Mouse (Mus musculus) limb, embryonic 13.5 days (tissue): ENCODE results near the gene Gsto2. TPM values are rescaled to one million over a fixed set of nuclear protein-coding genes. Genes with fewer than 3 reads are reported as not detected.
A peak's percentile ranks its signal among the peaks of the same experiment; 100 is the strongest.

ENCODE experiments used
- ATAC-seq: fragments of 200-750 bp; cut with Nextera tagmentation; 2 replicates; pipeline ENCODE4 v1.8.0; 2017; ENCODE audit warnings: low read depth, moderate number of reproducible peaks, moderate TSS enrichment; ENCODE audit not compliant: low FRiP score
- H3K27ac ChIP-seq: fragments of 300-500 bp; sonication (generic); 2 replicates; pipeline ENCODE4 v1.5.1; 2015; ENCODE audit warnings: inconsistent platforms, mild to moderate bottlenecking, moderate library complexity
- H3K27me3 ChIP-seq: fragments of 300-500 bp; sonication (generic); 2 replicates; pipeline ENCODE4 v1.6.1; 2015; ENCODE audit warnings: mild to moderate bottlenecking, inconsistent platforms
- H3K36me3 ChIP-seq: fragments of 300-500 bp; sonication (generic); 2 replicates; pipeline ENCODE4 v1.6.1; 2015; ENCODE audit warnings: inconsistent platforms, mild to moderate bottlenecking, moderate library complexity
- H3K4me1 ChIP-seq: fragments of 300-500 bp; sonication (generic); 2 replicates; pipeline ENCODE4 v1.6.1; 2015; ENCODE audit warnings: inconsistent platforms
- H3K4me2 ChIP-seq: fragments of 300-500 bp; sonication (generic); replicated peaks from 2 replicates; pipeline ENCODE4 v1.6.1; 2015; ENCODE audit warnings: inconsistent platforms, mild to moderate bottlenecking, moderate library complexity
- H3K4me3 ChIP-seq: fragments of 300-500 bp; sonication (generic); 2 replicates; pipeline ENCODE4 v1.5.1; 2015; ENCODE audit warnings: moderate library complexity, mild to moderate bottlenecking, inconsistent platforms
- H3K9ac ChIP-seq: fragments of 300-500 bp; sonication (generic); 2 replicates; pipeline ENCODE4 v1.6.1; 2015; ENCODE audit warnings: mild to moderate bottlenecking, inconsistent platforms
- H3K9me3 ChIP-seq: fragments of 300-500 bp; sonication (generic); 2 replicates; pipeline ENCODE4 v1.6.1; 2016; ENCODE audit warnings: inconsistent platforms
- WGBS: fragments of 180-500 bp; shearing (Covaris S2); methylation state at CpG from one replicate; pipeline ENCODE4 v1.1.7; 2015; 5-methylcytosine and 5-hydroxymethylcytosine counted together
- polyA plus RNA-seq: library from polyadenylated mRNA; unstranded; fragments of >200 nt; fragmentation: Nextera tagmentation; extraction: Ambion mirVana; gene quantifications from 2 replicates; pipeline ENCODE4 v1.2.1, GENCODE M21; 2015

Gsto2 gene
- polyA plus RNA-seq, 1 experiment from 2014 or later, result 1.7 TPM

DNA sequence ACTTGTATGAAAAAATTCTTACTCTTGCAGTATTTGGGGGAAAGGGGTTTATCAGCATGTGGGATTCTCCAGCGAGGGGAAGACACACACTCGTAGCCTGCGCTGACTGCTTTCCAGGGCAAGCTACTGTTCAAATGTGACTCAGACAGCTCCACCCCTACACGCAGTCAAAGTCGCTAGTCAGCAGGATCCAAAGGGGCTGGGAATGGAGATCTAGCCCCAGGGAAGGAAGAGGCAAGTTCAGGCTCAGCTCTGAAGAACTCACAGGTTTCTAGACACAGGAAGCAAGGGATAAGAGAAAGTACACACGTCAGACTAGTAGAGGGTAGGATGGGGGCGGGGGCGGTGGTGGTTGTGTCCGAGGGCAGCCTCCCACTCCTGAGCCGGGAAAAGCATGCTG lies 35.2 kb downstream of the Gsto2 start:
- H3K4me2 ChIP-seq, result no peak overlapping the region
- H3K4me3 ChIP-seq, result no peak overlapping the region
- no peaks in the 10 kb centered on the region for H3K9me3 ChIP-seq
- peak overlapping the region; percentile 10; the same call in 1 of the 2 replicates for H3K27ac ChIP-seq
- peaks cover 45% of the 10 kb centered on the region for H3K4me1 ChIP-seq
- no peak overlapping the region for H3K9ac ChIP-seq
- H3K27me3 ChIP-seq, result no peaks in the 10 kb centered on the region
- WGBS, result 82% methylated on average over 10 of the region's 10 CpGs
- peaks cover 51% of the 10 kb centered on the region for H3K36me3 ChIP-seq
- ATAC-seq, result no peak

DNA sequence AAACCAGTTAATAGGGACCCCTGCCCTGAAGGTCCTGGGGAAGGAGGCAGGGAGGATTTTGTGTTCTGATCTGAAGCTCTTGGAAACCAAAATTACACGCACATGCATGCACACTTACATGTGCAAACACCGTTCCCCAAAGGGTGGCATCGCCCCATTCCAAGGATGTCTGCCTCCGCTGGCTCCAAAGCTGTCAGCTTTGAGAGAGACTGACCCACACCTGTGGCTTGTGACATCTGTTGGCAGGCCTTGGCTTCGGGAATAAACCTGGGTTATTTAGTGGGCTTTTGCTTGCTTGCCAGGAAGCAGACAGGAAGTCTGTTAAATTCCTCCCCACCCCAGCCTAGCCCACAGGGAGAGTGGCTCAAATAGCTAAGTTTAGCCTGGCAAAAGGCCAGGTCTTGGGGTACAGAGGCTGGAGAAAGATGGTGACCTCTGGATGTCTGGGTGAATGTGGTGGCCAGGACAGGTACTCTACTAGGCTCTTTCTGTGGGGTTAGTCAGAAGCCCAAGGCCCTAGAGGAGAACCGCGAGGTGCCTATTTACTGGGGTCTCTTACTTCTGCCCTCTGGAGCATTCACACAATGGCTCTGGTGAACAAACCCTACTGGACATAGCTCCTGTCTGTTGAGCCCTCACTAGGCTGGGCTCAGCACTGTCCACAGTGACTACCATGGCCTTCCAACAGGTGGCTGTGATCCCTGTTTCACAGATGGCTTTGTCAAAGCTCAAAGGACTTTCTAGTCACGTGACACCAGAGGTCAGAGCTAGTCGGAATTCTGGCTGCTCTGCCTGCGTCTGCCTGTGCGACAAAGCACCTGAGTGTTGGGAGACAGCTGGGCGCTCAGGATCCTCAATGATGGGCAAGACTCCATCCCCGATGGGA lies 37.2 kb downstream of the Gsto2 start:
- peaks cover 37% of the 10 kb centered on the region for H3K36me3 ChIP-seq
- H3K9me3 ChIP-seq, result no peaks in the 10 kb centered on the region
- H3K4me3 ChIP-seq, result no peak overlapping the region
- H3K27me3 ChIP-seq, result no peaks in the 10 kb centered on the region
- H3K27ac ChIP-seq, result peak overlapping the region; percentile 61; the same call in 1 of the 2 replicates
- peak; percentile 24; the same call in 1 of the 2 replicates for ATAC-seq
- H3K9ac ChIP-seq, result no peak overlapping the region
- H3K4me2 ChIP-seq, result peak overlapping the region; percentile 25; the same call in 1 of the 2 replicates
- 39% methylated on average over 13 of the region's 13 CpGs for WGBS
- H3K4me1 ChIP-seq, result peaks cover 47% of the 10 kb centered on the region

GRCm38 (mm10) chr19:47903679-47904078 lies 38.3 kb downstream of the Gsto2 start:
- Histone ChIP-seq H3K9me3 (no peaks in the 10 kb centered on the region), H3K27me3 (no peaks in the 10 kb centered on the region), H3K36me3 (peaks cover 29% of the 10 kb centered on the region), H3K4me1 (peaks cover 53% of the 10 kb centered on the region), H3K9ac (no peak overlapping the region), H3K27ac (no peak overlapping the region), H3K4me2 (no peak overlapping the region), H3K4me3 (no peak overlapping the region)
- ATAC-seq, result no peak
- 54% methylated on average over 4 of the region's 4 CpGs for WGBS

- no peak for ATAC-seq
- H3K9ac ChIP-seq, result no peak overlapping the region
- no peaks in the 10 kb centered on the region for H3K9me3 ChIP-seq
- H3K4me2 ChIP-seq, result no peak overlapping the region
- peaks cover 27% of the 10 kb centered on the region for H3K36me3 ChIP-seq
- H3K27me3 ChIP-seq, result no peaks in the 10 kb centered on the region
- WGBS, result 79% methylated on average over 4 of the region's 4 CpGs
- H3K4me1 ChIP-seq, result peaks cover 67% of the 10 kb centered on the region
- H3K27ac ChIP-seq, result no peak overlapping the region; the same call in 1 of the 2 replicates
- no peak overlapping the region for H3K4me3 ChIP-seq
These were observed 39.7 kb downstream of the Gsto2 start for GRCm38 (mm10) chr19:47905081-47905480.

GRCm38 (mm10) chr19:47905603-47906002 lies 40.3 kb downstream of the Gsto2 start:
- Histone ChIP-seq H3K27me3 (no peaks in the 10 kb centered on the region), H3K4me1 (peaks cover 70% of the 10 kb centered on the region), H3K9me3 (no peaks in the 10 kb centered on the region), H3K4me2 (no peak overlapping the region), H3K9ac (no peak overlapping the region), H3K36me3 (peaks cover 24% of the 10 kb centered on the region), H3K4me3 (no peak overlapping the region), H3K27ac (no peak overlapping the region)
- 85% methylated on average over 5 of the region's 5 CpGs for WGBS
- no peak for ATAC-seq

DNA sequence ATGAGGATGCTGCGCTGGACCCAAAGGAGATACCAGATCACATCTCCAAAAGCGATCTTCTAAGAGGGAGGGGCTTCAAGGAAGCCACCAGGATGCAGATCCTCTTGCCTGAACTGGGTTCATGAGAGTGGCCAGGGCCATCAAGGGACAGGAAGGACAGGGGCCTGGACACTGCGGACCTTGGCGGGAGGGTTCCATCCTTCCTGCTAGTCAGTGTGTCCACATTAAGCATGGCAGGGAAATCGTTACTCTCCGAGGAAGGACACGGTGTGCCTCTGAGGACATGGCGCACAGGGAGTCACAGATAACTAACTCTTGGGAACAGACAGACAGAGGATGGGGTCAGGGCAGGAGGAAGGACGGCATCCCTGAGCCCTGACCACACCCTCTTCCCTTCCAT lies 42.3 kb downstream of the Gsto2 start:
- H3K27ac ChIP-seq, result no peak overlapping the region
- H3K9ac ChIP-seq, result no peak overlapping the region
- no peaks in the 10 kb centered on the region for H3K9me3 ChIP-seq
- no peak for ATAC-seq
- H3K4me2 ChIP-seq, result no peak overlapping the region
- WGBS, result 91% methylated on average over 9 of the region's 9 CpGs
- H3K27me3 ChIP-seq, result no peaks in the 10 kb centered on the region
- peaks cover 63% of the 10 kb centered on the region for H3K4me1 ChIP-seq
- H3K4me3 ChIP-seq, result no peak overlapping the region
- peaks cover 31% of the 10 kb centered on the region for H3K36me3 ChIP-seq

GRCm38 (mm10) chr19:47908961-47909371 lies 43.6 kb downstream of the Gsto2 start:
- ATAC-seq, result peak; percentile 35; the same call in 1 of the 2 replicates
- peaks cover 34% of the 10 kb centered on the region for H3K36me3 ChIP-seq
- H3K9ac ChIP-seq, result peak overlapping the region; percentile 77; the same call in 1 of the 2 replicates
- no peaks in the 10 kb centered on the region for H3K9me3 ChIP-seq
- WGBS, result 19% methylated on average over 6 of the region's 6 CpGs
- H3K27ac ChIP-seq, result peak overlapping the region; percentile 89; the same call in 1 of the 2 replicates
- peak overlapping the region; percentile 38; the same call in 1 of the 2 replicates for H3K4me3 ChIP-seq
- no peaks in the 10 kb centered on the region for H3K27me3 ChIP-seq
- peak overlapping the region; percentile 62 for H3K4me2 ChIP-seq
- H3K4me1 ChIP-seq, result peaks cover 57% of the 10 kb centered on the region

GRCm38 (mm10) chr19:47909387-47910116 lies 44.2 kb downstream of the Gsto2 start:
- Histone ChIP-seq H3K27ac (peak overlapping the region; percentile 89), H3K36me3 (peaks cover 38% of the 10 kb centered on the region), H3K27me3 (no peaks in the 10 kb centered on the region), H3K9me3 (no peaks in the 10 kb centered on the region), H3K4me1 (peaks cover 60% of the 10 kb centered on the region), H3K4me3 (peak overlapping the region; percentile 38), H3K9ac (peak overlapping the region; percentile 77), H3K4me2 (peak overlapping the region; percentile 62)
- WGBS, result 2% methylated on average over 10 of the region's 10 CpGs
- peak; percentile 58; the same call in 1 of the 2 replicates for ATAC-seq

DNA sequence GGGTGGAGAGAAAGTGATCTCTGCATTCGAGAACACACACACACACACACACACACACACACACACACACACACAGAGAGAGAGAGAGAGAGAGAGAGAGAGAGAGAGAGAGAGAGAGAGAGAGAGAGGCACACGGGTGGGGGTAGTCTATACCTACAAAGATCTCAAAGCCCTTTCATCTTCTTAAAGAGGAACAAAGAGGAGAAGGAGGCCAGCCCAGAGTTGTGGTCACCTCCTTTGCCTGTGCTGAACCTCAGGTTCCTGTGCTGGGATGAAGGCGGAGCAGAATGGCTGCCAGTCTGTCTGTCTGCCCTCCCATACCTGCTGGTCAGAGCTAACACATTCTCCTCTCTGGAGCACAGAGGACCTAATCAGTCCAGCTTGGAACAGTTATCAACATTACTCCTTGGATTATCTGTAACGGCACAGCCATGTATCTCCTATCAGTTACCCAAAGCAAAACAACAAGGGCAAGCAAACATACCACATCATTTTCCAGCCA lies 44.8 kb downstream of the Gsto2 start:
- peak overlapping the region; percentile 38 for H3K4me3 ChIP-seq

DNA sequence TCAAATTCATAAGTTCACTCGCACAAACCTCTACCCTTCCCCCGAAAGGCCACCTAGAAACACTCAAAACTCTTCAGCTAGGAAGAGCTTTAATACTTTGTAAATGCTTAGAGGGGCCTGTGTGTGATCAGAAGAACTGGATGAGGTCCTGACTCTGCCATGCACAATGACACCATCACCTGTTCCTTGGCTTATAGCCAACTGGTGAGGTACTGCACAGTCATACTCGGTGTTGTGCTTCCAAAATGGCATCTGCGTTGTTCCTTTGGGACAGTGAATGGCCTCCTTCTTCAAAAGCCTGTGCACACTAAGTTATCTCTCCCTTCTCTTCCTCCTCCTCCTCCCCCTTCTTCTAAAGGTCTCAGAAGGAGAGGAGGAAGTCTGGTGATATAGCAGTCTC lies 45.4 kb downstream of the Gsto2 start:
- Histone ChIP-seq H3K9me3 (no peaks in the 10 kb centered on the region), H3K4me1 (peaks cover 57% of the 10 kb centered on the region), H3K9ac (no peak overlapping the region), H3K4me2 (no peak overlapping the region), H3K4me3 (no peak overlapping the region), H3K36me3 (peaks cover 34% of the 10 kb centered on the region), H3K27ac (peak overlapping the region; percentile 22; the same call in 1 of the 2 replicates), H3K27me3 (no peaks in the 10 kb centered on the region)
- ATAC-seq, result no peak
- WGBS, result 83% methylated on average over 4 of the region's 4 CpGs

More for the DNA sequence above, 44.8 kb downstream of the Gsto2 start:
- Histone ChIP-seq H3K9ac (peak overlapping the region; percentile 77), H3K27me3 (no peaks in the 10 kb centered on the region), H3K4me2 (peak overlapping the region; percentile 62), H3K27ac (peak overlapping the region; percentile 89; the same call in 1 of the 2 replicates), H3K9me3 (no peaks in the 10 kb centered on the region), H3K36me3 (peaks cover 34% of the 10 kb centered on the region), H3K4me1 (peaks cover 58% of the 10 kb centered on the region)
- WGBS, result 39% methylated on average over 4 of the region's 4 CpGs
- no peak for ATAC-seq

DNA sequence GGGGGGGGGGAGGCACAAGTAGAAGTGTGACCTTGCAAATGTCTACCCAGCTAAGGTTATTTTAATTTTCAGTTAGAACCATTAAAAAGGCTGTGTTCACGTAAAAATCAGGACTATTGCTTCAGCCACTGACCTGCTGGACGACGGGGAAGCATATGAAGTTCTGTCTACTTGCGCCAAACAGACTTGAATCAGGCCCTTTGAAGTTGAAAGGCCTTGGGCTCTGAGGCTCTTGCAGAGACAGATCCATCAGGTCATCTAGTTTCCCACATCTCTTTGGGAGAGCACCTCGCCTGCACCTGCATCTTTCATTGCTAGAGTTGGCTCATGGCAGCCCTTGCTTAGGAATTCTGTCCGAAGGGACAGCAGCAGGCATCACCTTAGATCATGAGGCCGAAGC lies 48.0 kb downstream of the Gsto2 start:
- H3K4me1 ChIP-seq, result peaks cover 77% of the 10 kb centered on the region
- H3K9me3 ChIP-seq, result no peaks in the 10 kb centered on the region
- H3K4me3 ChIP-seq, result no peak overlapping the region
- H3K9ac ChIP-seq, result no peak overlapping the region
- WGBS, result 65% methylated on average over 7 of the region's 7 CpGs
- no peak overlapping the region for H3K27ac ChIP-seq
- ATAC-seq, result no peak
- no peak overlapping the region for H3K4me2 ChIP-seq
- H3K27me3 ChIP-seq, result no peaks in the 10 kb centered on the region
- peaks cover 26% of the 10 kb centered on the region for H3K36me3 ChIP-seq

DNA sequence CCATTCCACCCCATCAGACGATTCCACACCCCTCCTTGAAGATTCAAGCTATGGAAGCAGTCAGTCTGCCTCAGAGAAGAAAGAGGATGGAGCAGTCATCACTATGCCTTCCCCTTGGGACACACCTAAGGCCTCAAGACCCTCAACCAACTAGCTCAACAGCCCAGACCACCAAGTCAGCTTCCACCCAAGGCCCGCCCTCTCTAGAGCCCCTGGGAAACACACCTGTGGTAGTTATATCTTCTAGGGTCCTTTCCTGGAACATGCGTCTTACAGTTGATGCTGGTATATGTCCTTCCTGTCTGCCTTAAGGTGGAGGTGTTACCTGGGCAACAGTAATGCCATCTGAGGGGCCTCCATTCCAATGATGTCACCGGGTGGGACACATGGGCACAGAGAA lies 48.9 kb downstream of the Gsto2 start:
- WGBS, result 93% methylated on average over 4 of the region's 4 CpGs
- Histone ChIP-seq H3K27me3 (no peaks in the 10 kb centered on the region), H3K4me2 (no peak overlapping the region), H3K36me3 (peaks cover 26% of the 10 kb centered on the region), H3K4me1 (peaks cover 69% of the 10 kb centered on the region), H3K4me3 (no peak overlapping the region), H3K9me3 (no peaks in the 10 kb centered on the region), H3K9ac (no peak overlapping the region), H3K27ac (no peak overlapping the region)
- ATAC-seq, result no peak
